Mouse (Mus musculus) stomach, postnatal 0 days (tissue): ENCODE data around the gene Pdk4. TPM values are rescaled to one million over a fixed set of nuclear protein-coding genes. Genes with fewer than 3 reads are reported as not detected.

Experiments
- ATAC-seq: fragments of 200-750 bp; cut with Nextera tagmentation; 2 replicates; pipeline ENCODE4 v1.8.0; 2017; ENCODE audit not compliant: low FRiP score, low TSS enrichment
- DNase-seq: peaks from one replicate; pipeline ENCODE4 v3.0.0-alpha.2; 2016; ENCODE audit warnings: low spot score
- H3K27ac ChIP-seq: fragments of 300-500 bp; sonication (generic); replicated peaks from 2 replicates; pipeline ENCODE4 v1.5.1; 2014; ENCODE audit warnings: mild to moderate bottlenecking, control low read depth
- H3K27me3 ChIP-seq: fragments of 300-500 bp; sonication (generic); 2 replicates; pipeline ENCODE4 v1.6.1; 2014; ENCODE audit warnings: low read length; ENCODE audit not compliant: control insufficient read depth, insufficient read depth
- H3K36me3 ChIP-seq: fragments of 300-500 bp; sonication (generic); 2 replicates; pipeline ENCODE4 v1.6.1; 2014; ENCODE audit warnings: low read length, mixed read lengths; ENCODE audit not compliant: control insufficient read depth, insufficient read depth
- H3K4me1 ChIP-seq: fragments of 300-500 bp; sonication (generic); replicated peaks from 2 replicates; pipeline ENCODE4 v1.6.1; 2014; ENCODE audit warnings: antibody characterized with exemption; ENCODE audit not compliant: control insufficient read depth, insufficient read depth
- H3K4me2 ChIP-seq: fragments of 300-500 bp; sonication (generic); replicated peaks from 2 replicates; pipeline ENCODE4 v1.6.1; 2014; ENCODE audit warnings: low read depth, mild to moderate bottlenecking, control low read depth, moderate library complexity
- H3K4me3 ChIP-seq: fragments of 300-500 bp; sonication (generic); 2 replicates; pipeline ENCODE4 v1.5.1; 2014; ENCODE audit warnings: low read depth, low read length, control low read depth
- H3K9ac ChIP-seq: fragments of 300-500 bp; sonication (generic); 2 replicates; pipeline ENCODE4 v1.6.1; 2014; ENCODE audit warnings: mild to moderate bottlenecking, low read length, control low read depth, mixed read lengths
- H3K9me3 ChIP-seq: fragments of 300-500 bp; sonication (generic); 2 replicates; pipeline ENCODE4 v1.6.1; 2016; ENCODE audit warnings: low read length; ENCODE audit not compliant: control insufficient read depth
- CTCF ChIP-seq: IDR thresholded peaks from 2 replicates; pipeline ENCODE4 v1.5.1; 2016; ENCODE audit warnings: antibody characterized with exemption, low read depth, mild to moderate bottlenecking, moderate library complexity
- EP300 ChIP-seq: optimal IDR thresholded peaks from 2 replicates; pipeline ENCODE3; 2016; ENCODE audit warnings: antibody characterized with exemption
- WGBS: fragments of 180-500 bp; shearing (Covaris S2); extraction: QIAGEN DNeasy Blood & Tissue Kit; methylation state at CpG from one replicate; pipeline ENCODE4 v1.1.7; 2014; 5-methylcytosine and 5-hydroxymethylcytosine counted together
- polyA plus RNA-seq: library from polyadenylated mRNA; unstranded; fragments of >200 nt; fragmentation: Nextera tagmentation; extraction: Ambion mirVana; gene quantifications from 2 replicates; pipeline ENCODE4 v1.2.1, GENCODE M21; 2015

Pdk4 gene
- polyA plus RNA-seq, 1 experiment from 2014 or later: 18.9 TPM

- DNase-seq: no peak
- TF ChIP-seq EP300 (no peak), CTCF (no peak)
- Histone ChIP-seq H3K4me1 (no peaks in the 10 kb centered on the region), H3K36me3 (no peaks in the 10 kb centered on the region), H3K27me3 (no peaks in the 10 kb centered on the region), H3K9ac (no peak overlapping the region), H3K27ac (no peak overlapping the region), H3K4me2 (no peak overlapping the region), H3K4me3 (no peak overlapping the region), H3K9me3 (no peaks in the 10 kb centered on the region)
- WGBS: 72% methylated on average over 3 of the region's 3 CpGs
- no peak for ATAC-seq
These were observed 40.3 kb downstream of the Pdk4 start for GRCm38 (mm10) chr6:5455836-5456235.

GRCm38 (mm10) chr6:5449878-5450277 lies 46.2 kb downstream of the Pdk4 start:
- Histone ChIP-seq H3K4me1 (no peaks in the 10 kb centered on the region), H3K36me3 (no peaks in the 10 kb centered on the region), H3K27ac (no peak overlapping the region), H3K9me3 (no peaks in the 10 kb centered on the region), H3K4me2 (no peak overlapping the region), H3K9ac (no peak overlapping the region), H3K4me3 (no peak overlapping the region), H3K27me3 (no peaks in the 10 kb centered on the region)
- DNase-seq (no peak), ATAC-seq (no peak)
- no peak for TF ChIP-seq CTCF
- no peak for TF ChIP-seq EP300
- WGBS: 75% methylated on average over 5 of the region's 5 CpGs

- 76% methylated on average over 4 of the region's 4 CpGs for WGBS
These were observed 47.7 kb downstream of the Pdk4 start for GRCm38 (mm10) chr6:5448396-5448795.

GRCm38 (mm10) chr6:5447546-5447945 lies 48.6 kb downstream of the Pdk4 start:
- Histone ChIP-seq H3K27ac (no peak overlapping the region), H3K9ac (no peak overlapping the region), H3K4me2 (no peak overlapping the region), H3K4me1 (peaks cover 2% of the 10 kb centered on the region; the same call in 1 of the 2 replicates), H3K4me3 (no peak overlapping the region), H3K27me3 (no peaks in the 10 kb centered on the region), H3K9me3 (no peaks in the 10 kb centered on the region), H3K36me3 (no peaks in the 10 kb centered on the region)
- no peak for DNase-seq
- no peak for TF ChIP-seq EP300
- no peak for TF ChIP-seq CTCF
- WGBS: 60% methylated on average over 6 of the region's 6 CpGs
- ATAC-seq: no peak

More at GRCm38 (mm10) chr6:5448396-5448795, 47.7 kb downstream of the Pdk4 start:
- H3K36me3 ChIP-seq: no peaks in the 10 kb centered on the region
- no peak overlapping the region for H3K27ac ChIP-seq
- H3K9me3 ChIP-seq: no peaks in the 10 kb centered on the region
- TF ChIP-seq CTCF (no peak), EP300 (no peak)
- H3K27me3 ChIP-seq: no peaks in the 10 kb centered on the region
- no peak overlapping the region for H3K4me3 ChIP-seq
- no peak overlapping the region for H3K9ac ChIP-seq
- DNase-seq: no peak
- H3K4me1 ChIP-seq: no peaks in the 10 kb centered on the region
- no peak overlapping the region for H3K4me2 ChIP-seq
- ATAC-seq: no peak

- Histone ChIP-seq H3K4me1 (peaks cover 2% of the 10 kb centered on the region; the same call in 1 of the 2 replicates), H3K4me3 (no peak overlapping the region), H3K9me3 (no peaks in the 10 kb centered on the region), H3K4me2 (no peak overlapping the region), H3K9ac (no peak overlapping the region), H3K27ac (no peak overlapping the region), H3K27me3 (no peaks in the 10 kb centered on the region), H3K36me3 (no peaks in the 10 kb centered on the region)
- TF ChIP-seq EP300 (no peak), CTCF (no peak)
- ATAC-seq: no peak
- WGBS: 70% methylated on average over 4 of the region's 4 CpGs
- no peak for DNase-seq
These were observed 49.1 kb downstream of the Pdk4 start for GRCm38 (mm10) chr6:5447013-5447412.

- no peak for ATAC-seq
- TF ChIP-seq EP300 (no peak), CTCF (no peak)
- Histone ChIP-seq H3K36me3 (no peaks in the 10 kb centered on the region), H3K4me1 (peaks cover 2% of the 10 kb centered on the region; the same call in 1 of the 2 replicates), H3K27ac (no peak overlapping the region), H3K27me3 (no peaks in the 10 kb centered on the region), H3K4me2 (no peak overlapping the region), H3K4me3 (no peak overlapping the region), H3K9me3 (no peaks in the 10 kb centered on the region), H3K9ac (no peak overlapping the region)
- 86% methylated on average over 5 of the region's 5 CpGs for WGBS
- no peak for DNase-seq
These were observed 51.7 kb downstream of the Pdk4 start for GRCm38 (mm10) chr6:5444331-5444898.
